Mouse (Mus musculus): ENCODE measurements at regions not wholly inside any gene's neighbourhood (a gene's known extent, or its start where the extent isn't known, plus 50 kb on each side); places are given as distances from the start of the nearest gene placed in this dataset.

DNA sequence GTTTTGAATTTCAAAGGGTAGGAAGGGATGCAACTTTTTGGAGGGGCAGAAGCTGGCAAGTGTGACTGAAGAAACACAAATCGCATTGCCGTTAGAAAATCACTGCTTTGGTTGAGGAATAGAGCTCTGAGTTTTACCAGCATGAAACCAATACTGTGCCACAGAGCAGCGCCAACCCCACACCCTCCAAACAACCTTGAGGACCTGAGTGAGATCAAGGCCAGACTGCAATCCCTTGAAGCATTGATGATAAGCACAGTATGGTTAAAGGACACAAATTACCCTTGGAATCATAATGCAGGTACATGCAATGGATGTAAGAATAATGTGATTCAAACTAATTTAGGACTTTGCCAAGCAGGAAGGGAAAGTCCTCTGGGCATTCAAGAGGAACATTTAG, 55.5 kb upstream of the Nrip1 start:
- no peak for TF ChIP-seq REST (IDR thresholded peaks at IDR 0.05; ENCODE audit: insufficient read depth, insufficient read length)
- TF ChIP-seq POLR2A (IDR thresholded peaks at IDR 0.05; ENCODE audit: insufficient read length, low read depth): no peak
- TF ChIP-seq MAX (IDR thresholded peaks at IDR 0.05; ENCODE audit: low read depth): no peak

All from myocyte (in vitro differentiated cells).